Mouse (Mus musculus): Measurements from ENCODE around the gene Gm49510.

Gene Gm49510

GRCm38 (mm10) chr15:78914823-78915659 lies 15.6 kb downstream of the Gm49510 start:
- 42% methylated on average over 8 of the region's 8 CpGs for WGBS

GRCm38 (mm10) chr15:78915660-78916017 lies 16.2 kb downstream of the Gm49510 start:
- 9% methylated on average over 8 of the region's 8 CpGs for whole genome bisulfite sequencing

GRCm38 (mm10) chr15:78916052-78916826 lies 16.8 kb downstream of the Gm49510 start:
- WGBS = 25% methylated on average over 12 of the region's 12 CpGs

- 91% methylated on average over 23 of the region's 23 CpGs for WGBS
Measured at GRCm38 (mm10) chr15:78918126-78918525, 18.7 kb downstream of the Gm49510 start.

GRCm38 (mm10) chr15:78919914-78920313 lies 20.4 kb downstream of the Gm49510 start:
- 71% methylated on average over 12 of the region's 12 CpGs for WGBS

GRCm38 (mm10) chr15:78922700-78923099 lies 23.2 kb downstream of the Gm49510 start:
- WGBS = 90% methylated on average over 7 of the region's 7 CpGs

GRCm38 (mm10) chr15:78923585-78923984 lies 24.1 kb downstream of the Gm49510 start:
- WGBS = 88% methylated on average over 6 of the region's 6 CpGs

- 70% methylated on average over 8 of the region's 8 CpGs for WGBS
Measured at GRCm38 (mm10) chr15:78925129-78925528, 25.7 kb downstream of the Gm49510 start.

GRCm38 (mm10) chr15:78926021-78926919 lies 26.8 kb downstream of the Gm49510 start, which contains the start of gene Lgals1:
Gene Lgals1, plus strand, starts transcription at chr15:78926725.
- WGBS = 24% methylated on average over 20 of the region's 20 CpGs

- 49% methylated on average over 15 of the region's 15 CpGs for WGBS
Measured at GRCm38 (mm10) chr15:78927021-78927787, 27.7 kb downstream of the Gm49510 start.

GRCm38 (mm10) chr15:78927788-78928457 lies 28.5 kb downstream of the Gm49510 start:
- 1% methylated on average over 33 of the region's 35 CpGs for WGBS

GRCm38 (mm10) chr15:78928539-78928938 lies 29.1 kb downstream of the Gm49510 start:
- 60% methylated on average over 8 of the region's 8 CpGs for WGBS

- 95% methylated on average over 6 of the region's 6 CpGs for WGBS
Measured at GRCm38 (mm10) chr15:78930192-78930706, 30.8 kb downstream of the Gm49510 start.

GRCm38 (mm10) chr15:78930801-78931426 lies 31.4 kb downstream of the Gm49510 start:
- 84% methylated on average over 7 of the region's 7 CpGs for WGBS

- 10% methylated on average over 3 of the region's 3 CpGs for WGBS
Measured at GRCm38 (mm10) chr15:78931577-78931976, 32.1 kb downstream of the Gm49510 start.

GRCm38 (mm10) chr15:78934784-78935320 lies 35.4 kb downstream of the Gm49510 start, which contains the start of gene Nol12:
Gene Nol12, plus strand, starts transcription at chr15:78934933.
- under 1% methylated on average over 41 of the region's 42 CpGs for WGBS

GRCm38 (mm10) chr15:78936403-78936802 lies 36.9 kb downstream of the Gm49510 start:
- 94% methylated on average over 12 of the region's 12 CpGs for WGBS

- WGBS = 82% methylated on average over 10 of the region's 10 CpGs
Measured at GRCm38 (mm10) chr15:78937311-78937710, 37.8 kb downstream of the Gm49510 start.

GRCm38 (mm10) chr15:78937963-78938362 lies 38.5 kb downstream of the Gm49510 start:
- 47% methylated on average over 2 of the region's 2 CpGs for WGBS
